Mouse (Mus musculus) cerebellum, adult 18-20 months (tissue): ENCODE results near the gene Irf6.

Source experiments
- DNase-seq, 2 experiments: peaks; one replicate each; pipeline ENCODE4 v3.0.0; 2021

Gene Irf6

GRCm38 (mm10) chr1:193203821-193204220 lies 50.9 kb downstream of the Irf6 start:
- no peak for DNase-seq

GRCm38 (mm10) chr1:193205431-193205830 lies 52.5 kb downstream of the Irf6 start:
- DNase-seq, result no peak

- no peak for DNase-seq
Measured at GRCm38 (mm10) chr1:193207503-193207902, 54.6 kb downstream of the Irf6 start, which contains the start of gene Lamb3. TSS of gene Lamb3 (plus strand) at chr1:193207699.

GRCm38 (mm10) chr1:193208178-193208577 lies 55.3 kb downstream of the Irf6 start:
- peak; percentile 60 to 64 for DNase-seq

- DNase-seq, result no peak
Measured at GRCm38 (mm10) chr1:193211371-193211770, 58.5 kb downstream of the Irf6 start.

GRCm38 (mm10) chr1:193214053-193214452 lies 61.1 kb downstream of the Irf6 start:
- no peak for DNase-seq

- DNase-seq, result no peak
Measured at GRCm38 (mm10) chr1:193216000-193216399, 63.1 kb downstream of the Irf6 start.

GRCm38 (mm10) chr1:193220408-193220807 lies 67.5 kb downstream of the Irf6 start:
- no peak for DNase-seq
